Mouse (Mus musculus) liver, embryonic 14.5 days (tissue): Measurements from ENCODE around the gene Bbip1.

Experiments
- CTCF ChIP-seq: IDR thresholded peaks from 2 replicates; pipeline ENCODE4 v1.5.1; 2016; ENCODE audit warnings: antibody characterized with exemption, low read depth, control low read depth
- EP300 ChIP-seq: IDR thresholded peaks from 2 replicates; pipeline ENCODE4 v1.6.1; 2016; ENCODE audit warnings: antibody characterized with exemption, low read depth

DNA sequence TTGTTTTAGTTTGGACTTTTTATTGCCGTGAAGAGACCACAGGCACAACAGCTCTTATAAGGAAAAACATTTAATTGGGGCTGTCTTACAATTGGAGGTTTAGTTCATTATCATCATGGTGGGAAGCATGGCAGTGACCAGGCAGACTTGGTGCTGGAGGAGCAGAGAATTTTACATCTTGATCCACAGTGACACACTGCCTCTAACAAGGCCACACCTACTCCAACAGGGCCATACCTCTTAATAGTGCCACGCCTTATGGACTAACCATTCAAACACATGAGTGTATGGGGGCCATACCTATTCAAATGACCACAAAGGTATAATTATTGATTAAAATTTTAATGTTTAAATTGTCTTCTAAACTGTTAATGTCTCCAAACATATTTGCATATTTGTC lies 13.1 kb upstream of the Bbip1 start:
- TF ChIP-seq CTCF = no peak
- no peak for TF ChIP-seq EP300
